Mouse (Mus musculus) heart, adult 18-20 months (tissue): ENCODE data around the gene Gon7. TPM values are rescaled to one million over a fixed set of nuclear protein-coding genes. Genes with fewer than 3 reads are reported as not detected.
A peak's percentile ranks its signal among the peaks of the same experiment; 100 is the strongest.

Source experiments
- DNase-seq, 2 experiments: peaks; one replicate each; pipeline ENCODE4 v3.0.0; 2021 to 2022; ENCODE audit warnings: mixed read lengths in 1 of 2
- total RNA-seq, 2 experiments: library from RNA; stranded (reverse); gene quantifications; 2 replicates each; pipeline ENCODE4 v1.2.3; 2021

Gon7 gene
- total RNA-seq, 2 experiments from 2014 or later = 12.9 to 13.5 TPM

DNA sequence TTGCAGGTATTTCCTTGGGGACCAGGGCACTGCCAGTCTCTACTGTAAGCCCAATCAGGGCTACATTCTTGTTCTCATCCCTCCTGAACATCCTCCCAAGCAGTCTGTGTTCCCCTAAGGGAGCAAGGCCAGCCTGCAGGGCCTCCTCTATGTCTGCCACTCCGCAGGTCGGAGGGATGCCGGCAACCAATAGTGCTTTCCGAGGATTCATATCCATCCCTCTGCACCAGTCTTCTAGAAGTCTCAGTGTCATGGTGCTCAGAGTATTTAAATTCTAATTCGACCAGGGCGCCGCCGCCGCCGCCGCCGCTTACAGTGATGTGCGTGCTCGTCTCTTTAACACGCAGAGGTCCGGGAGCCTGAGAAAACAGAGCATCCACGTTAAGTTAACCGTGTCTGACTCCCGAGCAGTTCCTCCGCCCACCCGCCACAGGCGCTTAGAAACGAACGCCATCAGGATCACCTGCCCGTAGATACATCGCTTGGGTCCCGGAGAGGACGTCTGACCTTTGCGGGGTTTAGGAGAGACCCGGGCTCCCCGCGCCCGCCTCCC is 14.5 kb downstream of the Gon7 start:
- DNase-seq = no peak

DNA sequence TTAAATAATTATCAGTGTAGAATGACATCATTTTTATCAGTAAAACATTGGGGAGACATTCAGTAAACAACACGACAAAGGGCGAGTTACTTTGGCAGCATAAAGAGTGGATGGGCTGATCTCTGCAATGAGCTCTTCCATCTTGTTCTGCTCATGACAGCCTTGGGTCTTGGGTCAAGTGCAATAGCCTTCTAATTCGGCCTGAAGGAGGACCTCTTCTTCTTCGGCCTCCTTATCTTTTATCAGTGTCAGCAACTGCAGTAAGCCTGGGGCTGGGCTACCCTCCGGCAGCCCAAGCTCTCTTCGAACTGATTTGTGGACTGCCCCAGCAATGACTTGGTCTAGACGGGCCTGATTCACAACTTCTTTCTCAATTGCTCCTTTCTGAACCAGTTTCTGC is 15.5 kb downstream of the Gon7 start:
- DNase-seq = no peak

DNA sequence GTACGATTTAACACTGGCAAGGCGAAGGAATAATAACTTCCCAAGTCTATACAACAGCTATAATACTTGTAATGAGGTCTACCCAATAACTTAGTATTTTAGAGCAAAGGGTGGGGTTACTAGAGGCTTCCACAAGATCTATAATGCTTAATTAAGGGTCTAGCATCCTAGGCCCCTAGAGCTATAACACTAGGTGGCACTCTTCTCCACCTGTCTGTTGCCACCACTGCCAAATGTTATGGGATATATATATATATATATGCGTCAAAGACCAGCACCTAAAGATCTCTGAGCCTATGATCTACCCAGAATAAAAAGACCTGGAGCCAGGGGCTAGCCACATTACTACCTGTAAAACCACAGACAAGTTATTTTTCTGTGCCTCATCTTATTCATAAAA is 17.3 kb downstream of the Gon7 start:
- DNase-seq = no peak

DNA sequence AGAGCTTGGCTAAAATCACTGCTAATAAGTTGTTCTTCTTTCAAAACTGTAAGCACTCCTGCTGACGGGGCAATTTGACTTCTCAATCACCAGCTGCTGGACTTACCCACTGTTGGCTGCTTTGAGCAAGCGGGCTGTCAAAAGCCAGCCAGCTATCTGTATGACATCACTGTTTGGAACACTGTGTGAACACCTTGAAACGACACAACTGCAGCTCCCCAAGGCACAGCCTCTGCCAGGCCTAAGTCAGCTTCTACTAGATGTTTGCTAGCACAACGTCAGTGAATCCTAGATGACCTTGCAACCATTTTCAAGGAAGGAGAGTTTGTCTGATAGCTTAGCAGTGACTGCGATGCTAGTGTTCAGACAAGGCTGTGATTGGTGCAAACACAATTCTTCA is 18.5 kb downstream of the Gon7 start:
- DNase-seq = no peak

DNA sequence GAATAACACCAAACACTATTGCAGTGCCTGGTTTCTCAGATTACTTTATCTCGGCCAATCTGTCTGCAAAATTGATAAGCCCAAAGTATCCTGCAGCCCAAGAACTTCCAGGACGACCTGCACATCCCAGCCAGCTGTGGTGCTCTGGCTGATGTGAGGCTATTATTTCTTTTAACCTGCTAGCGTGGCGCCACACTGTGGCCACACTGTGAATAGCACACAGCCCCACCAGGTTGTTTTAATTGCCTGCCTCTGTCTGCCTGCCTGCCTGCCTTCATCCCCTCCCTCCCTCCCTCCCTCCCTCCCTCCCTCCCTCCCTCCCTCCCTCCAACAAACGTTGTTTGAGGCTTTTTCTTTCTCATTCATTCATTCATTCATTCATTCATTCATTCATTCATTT is 24.2 kb downstream of the Gon7 start:
- peak; percentile 47 to 62 for DNase-seq

DNA sequence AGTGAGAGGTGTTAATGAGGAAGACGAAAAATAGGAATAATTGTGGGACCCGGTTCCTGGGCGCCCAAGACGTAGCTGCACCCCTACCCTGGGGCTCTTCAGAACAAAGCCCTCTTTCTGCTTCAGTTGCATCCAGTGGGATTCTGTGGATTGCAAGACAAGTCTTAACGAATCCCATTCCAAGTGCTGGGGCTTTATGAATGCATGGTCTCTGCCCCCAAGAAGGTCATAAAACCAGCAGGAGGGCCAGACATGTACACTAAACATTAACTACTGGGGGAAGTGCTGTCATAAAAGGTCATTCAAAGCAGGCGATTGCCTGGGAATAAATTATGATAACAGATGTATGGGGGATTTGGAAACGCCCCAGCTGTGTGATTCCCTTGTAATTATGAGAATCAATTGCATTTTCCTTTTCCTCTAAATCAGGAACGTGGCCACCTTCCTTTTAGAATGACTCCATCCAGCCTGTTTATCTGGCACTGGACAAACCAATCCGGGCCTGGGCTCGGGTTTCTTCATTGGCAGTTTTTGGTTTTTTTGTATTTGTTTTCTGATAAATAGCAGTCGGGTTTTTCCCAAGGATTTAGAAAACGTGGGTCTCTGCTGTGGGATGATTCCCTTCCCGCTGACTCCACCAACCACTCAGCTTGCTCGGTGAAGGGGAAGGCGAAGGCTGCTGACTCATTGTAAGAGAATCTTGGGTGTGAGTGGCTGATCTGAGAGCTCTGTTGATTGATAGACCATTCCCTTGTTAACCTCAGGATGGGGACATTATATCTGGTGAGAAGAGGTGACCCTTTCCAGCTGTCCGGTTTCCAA is 26.6 kb downstream of the Gon7 start:
- DNase-seq = no peak

DNA sequence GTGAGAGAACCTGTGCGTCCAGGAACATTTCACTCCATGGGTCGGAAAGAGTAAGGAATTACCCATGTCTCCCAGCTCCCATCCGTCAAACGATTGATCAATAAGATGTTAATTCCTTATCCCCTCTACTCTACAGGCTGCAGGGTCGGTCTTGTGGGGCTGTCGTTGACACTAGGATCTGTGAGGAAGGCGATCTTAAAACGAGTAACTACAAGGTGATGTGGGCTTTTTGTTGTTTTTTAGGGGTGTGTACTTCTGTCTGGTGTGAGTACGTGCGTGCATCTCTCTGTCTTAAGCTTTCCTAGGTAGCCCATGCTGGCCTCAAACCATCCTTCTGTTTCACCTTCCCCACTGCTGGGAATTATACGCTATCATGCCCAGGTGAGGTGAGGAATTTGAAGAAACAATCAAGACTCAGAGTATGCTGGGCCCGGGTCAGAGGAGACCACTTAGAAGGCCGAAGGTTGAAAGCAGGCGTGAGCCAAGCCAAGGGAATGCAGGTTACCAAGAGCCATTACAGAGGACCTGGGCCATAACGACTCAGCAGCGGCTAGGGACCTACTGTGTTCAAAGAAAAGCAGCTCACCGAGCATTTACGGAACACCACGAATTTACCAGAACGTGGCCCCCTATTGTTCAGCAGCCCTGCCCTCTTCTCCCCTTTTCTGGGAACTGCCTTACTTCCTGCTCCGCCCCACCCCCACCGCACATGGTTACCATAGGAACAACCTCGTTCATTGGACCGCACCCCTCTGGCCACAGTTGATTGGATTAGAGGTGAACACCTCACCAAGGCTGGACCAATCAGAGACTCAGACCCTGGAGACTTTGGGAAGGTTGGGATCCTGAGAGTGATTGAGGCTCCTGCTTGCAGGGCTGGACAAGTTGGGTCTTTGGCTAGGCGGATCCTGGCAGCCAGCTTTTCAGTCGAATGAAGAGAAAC is 27.5 kb downstream of the Gon7 start:
- peak; percentile 27 to 43 for DNase-seq

DNA sequence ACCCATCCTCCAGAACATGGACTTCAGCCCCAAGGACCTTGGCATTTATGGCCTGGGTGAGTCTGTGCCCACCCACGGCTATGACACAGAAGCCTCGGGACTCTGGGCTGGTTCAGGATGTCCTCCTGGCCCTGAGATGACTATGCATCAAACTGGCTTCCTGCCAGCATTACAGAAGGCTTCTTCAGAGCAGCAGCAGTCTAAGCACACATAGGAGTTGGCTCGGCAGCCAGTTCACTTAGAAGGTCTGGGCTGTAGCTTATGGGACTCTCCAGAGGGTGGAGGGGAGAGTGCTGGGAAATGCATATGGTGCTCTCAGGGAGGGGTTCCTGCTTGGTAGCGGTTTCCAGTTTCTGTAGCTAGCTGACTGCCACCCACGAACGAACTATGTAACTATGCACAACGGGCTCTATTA is 31.8 kb downstream of the Gon7 start:
- no peak for DNase-seq

DNA sequence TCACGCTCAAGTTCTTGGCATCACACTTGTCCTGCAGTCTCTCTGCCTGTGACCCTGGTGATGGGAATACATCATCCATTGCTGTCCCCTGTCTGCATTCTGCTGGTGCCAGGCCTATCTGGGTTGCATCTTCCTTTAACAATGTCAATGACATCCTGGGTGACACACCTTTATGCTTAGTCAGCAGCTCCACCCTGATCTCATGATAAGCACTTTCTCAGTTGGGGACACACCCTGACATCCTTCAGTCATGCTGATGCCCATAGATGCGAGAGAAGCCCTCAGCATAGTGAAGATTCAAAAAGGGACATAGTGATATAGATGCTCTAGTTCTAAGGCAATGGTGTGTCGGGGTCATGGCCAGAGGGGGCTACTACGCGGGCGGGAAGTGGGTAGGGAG is 32.5 kb downstream of the Gon7 start:
- no peak for DNase-seq

DNA sequence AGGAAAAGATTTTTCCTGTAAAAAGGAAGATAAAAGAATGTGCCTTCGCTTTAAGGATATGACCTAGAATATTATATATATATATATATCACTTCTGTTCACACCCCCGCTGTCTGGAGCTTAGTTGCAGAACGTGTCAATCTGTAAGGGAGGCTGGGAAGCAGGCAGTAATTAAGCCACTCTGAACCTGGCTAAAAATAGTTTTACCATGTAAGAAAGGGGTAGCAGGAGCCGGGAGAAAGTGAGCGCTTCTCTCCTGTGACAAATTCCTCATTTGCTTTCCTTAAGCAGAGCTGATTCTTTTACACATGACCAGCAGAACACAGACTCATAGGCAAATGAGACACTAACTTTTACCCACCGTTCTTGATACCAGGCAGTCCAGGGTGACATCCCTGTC is 33.7 kb downstream of the Gon7 start:
- DNase-seq = no peak

DNA sequence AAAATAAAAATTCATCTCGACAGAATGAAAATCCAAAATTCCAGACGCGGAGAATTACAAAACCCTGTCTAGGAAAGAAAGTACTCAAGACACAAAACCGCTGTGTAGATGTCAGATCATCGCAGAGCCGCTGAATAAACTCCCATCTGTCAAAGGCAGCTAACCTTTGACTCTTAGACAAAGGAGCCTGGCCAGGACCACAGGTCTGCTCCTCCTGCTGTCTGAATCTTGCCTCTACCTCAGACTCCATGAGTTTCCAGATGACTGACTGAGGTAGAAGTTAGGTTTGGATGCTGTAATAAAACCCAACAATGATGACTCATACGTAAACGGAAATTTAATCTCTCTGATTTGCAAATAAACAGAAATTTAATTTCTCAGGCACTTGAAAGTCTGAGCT is 34.6 kb downstream of the Gon7 start:
- no peak for DNase-seq

DNA sequence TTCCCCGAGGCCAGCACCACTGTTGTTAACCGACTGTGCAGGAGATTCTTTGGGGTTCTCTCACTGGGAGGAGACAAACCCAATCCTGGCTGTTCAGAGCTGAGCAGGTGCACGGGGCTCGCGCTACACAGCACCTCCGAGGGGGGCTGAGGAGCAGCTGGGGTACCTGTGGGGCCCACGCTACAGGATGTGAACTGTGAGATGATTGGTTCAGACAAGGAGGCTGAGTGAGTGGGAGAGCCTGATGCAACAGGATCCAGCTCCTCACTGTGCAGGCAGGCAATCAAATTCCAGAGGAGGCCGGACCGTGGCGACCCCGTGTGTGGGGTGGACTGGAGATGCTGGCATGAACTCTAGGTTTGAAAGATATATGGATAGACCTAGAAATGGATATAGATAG is 35.2 kb downstream of the Gon7 start:
- no peak for DNase-seq

DNA sequence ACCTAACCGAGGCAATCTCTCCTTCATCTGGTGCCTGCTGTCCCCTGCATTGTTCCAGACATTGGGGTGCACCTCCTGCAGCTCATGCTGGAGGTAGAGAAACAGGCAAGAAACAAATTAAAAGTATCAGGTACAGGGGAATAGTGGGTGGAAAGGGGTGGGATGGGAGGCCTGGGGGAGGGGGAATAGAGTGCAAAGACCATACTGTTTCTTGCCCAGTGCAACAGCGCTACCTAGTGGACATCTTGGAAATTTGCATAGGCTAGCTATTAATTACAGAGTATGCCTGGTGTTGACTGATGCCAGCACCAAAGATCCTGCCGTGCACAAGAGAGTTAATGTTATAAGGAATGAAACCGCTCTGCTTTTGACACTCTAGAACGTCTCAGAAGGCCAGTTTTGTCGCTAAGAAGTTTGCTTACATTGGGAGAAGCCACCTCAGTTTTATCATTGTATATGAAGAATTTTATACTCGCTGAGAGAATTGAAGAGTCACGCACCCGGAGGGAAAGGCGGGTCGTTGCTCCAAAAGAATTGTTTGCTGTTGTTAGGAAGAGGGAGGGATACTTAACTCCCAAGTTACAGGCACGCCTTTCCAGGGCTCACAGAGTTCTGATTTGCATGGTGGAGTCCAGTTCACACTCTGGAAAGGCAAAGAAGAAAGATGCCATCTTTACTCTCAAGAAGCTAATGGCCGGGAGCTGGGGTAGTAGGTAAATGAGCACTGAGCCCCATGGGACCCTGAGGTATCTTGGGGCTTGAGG is 37.9 kb downstream of the Gon7 start:
- peak in 1 of 2 experiments; percentile 71 for DNase-seq

DNA sequence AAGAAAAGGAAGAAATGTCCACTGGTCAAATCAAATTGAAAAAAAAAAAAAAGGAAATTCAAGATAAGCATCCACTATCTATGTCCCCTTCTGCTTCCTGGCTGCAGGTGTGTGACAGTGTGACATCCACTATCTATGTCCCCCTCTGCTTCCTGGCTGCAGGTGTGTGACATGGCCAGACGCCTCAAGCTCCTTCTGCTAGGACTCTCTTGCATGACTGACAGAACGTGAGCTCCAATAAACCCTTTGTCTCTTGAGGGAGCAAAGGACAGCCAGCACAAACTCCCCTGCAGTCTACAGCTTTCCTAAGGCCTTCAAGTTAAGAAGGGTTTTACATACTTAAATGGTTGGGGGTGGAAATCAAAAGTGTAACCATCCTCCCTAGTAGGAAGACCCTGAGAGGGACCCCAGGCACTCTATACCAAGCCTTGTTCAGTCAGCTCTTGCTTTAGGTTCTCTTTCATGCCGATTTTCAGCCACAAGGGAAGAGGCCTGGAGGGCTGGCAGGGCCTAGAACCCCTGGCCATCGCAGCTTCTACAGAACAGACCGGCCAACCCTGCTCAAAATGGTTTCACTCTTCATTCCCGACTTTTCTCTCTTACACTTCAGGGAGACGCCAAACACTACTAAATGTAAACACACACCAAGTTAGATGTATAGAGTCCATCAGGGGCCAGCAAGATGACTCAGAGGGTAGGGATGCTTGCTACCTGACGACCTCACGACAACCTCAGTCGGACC is 42.8 kb downstream of the Gon7 start:
- DNase-seq = no peak

DNA sequence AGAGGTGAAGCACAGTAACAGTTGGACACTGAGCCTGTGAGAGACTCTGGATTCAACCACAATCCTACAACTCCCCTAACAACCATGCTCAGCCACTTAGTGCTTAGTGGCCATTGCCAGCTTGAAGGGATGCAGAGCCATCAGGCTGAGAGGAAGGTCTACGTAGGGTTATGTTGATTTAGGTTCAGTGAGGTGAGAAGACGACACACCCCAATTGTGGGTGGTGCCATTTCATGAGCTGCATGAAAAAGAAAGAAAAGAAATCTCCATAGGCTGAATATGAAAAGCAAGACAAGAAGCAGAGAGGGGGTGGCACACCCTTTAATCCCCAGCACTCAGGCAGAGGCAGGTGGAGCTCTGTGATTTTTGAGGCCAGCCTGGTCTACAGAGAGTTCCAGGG is 43.5 kb downstream of the Gon7 start:
- no peak for DNase-seq

DNA sequence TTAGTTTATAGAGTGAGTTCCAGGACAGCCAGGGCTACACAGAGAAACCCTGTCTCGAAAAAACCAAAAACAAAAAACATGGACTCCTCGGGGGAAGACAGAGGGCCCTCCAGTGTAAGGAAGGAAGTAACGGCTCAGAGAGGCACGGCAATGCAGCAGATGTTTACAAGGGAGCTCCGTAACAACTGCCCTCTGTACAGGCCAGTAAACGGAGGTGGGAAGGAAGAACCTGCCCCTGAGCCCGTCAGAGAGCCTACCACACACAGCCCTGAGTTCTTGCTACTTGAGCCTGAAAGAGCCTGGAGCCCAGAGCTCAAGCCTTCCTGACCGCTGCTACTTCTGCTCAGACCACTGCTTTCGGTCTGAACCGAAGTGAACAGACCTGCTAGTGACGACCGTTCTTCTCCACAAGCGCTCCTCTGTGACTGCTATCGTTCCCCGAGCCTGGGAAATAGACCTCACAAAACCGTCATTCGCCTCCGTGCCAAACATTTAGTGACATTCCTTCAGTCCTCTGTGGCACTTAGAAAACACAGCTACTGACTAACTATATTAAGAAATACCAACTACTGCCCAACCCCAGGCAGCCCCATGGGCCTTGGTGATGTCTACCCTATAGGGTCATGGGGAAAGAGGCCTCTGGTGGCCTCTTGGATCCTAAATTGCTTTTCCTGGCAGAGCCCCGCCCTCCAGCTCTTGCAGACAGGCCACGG is 44.3 kb downstream of the Gon7 start:
- no peak for DNase-seq

DNA sequence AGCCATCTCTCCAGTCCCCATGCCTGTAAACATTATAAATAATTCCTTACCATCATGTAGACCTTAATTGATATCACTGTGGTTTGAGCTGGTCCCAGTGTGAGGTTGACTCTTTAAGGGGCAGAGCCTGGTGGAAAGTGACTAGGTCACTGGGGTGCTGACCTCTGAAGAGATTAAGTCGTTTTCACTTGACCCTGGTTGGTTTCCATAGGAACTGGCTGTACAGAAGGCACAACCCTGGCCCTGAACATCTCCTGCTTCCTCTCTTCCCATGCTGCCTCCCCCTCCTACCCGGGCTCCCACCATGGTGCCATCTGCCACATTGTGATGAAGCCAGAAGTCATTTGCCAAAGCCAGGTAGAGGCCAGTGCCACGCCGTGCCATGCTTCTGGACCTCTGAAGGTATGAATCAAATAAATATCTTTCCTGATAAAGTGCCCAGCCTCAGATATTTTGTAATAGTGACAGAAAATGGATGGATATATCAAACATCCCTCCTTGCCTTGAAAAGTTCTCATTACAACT is 46.7 kb downstream of the Gon7 start:
- no peak for DNase-seq

DNA sequence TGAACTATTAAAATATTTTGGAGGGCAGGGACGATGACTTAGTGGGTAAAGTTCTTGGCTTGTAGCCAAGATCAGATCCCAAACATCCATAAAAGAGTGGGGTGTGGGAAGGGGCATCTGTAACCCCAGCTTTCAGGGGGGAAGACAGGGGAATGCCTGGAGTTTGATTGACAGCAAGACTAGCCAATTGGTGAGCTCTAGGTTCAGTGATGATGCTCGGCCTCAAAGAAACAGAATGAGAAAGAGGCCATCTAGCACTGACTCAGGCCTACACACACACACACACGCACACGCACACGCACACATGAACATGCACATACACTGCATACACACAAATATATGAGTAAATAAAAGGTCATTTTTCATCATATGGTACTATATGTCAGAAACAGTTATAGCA is 47.7 kb downstream of the Gon7 start:
- DNase-seq = no peak

DNA sequence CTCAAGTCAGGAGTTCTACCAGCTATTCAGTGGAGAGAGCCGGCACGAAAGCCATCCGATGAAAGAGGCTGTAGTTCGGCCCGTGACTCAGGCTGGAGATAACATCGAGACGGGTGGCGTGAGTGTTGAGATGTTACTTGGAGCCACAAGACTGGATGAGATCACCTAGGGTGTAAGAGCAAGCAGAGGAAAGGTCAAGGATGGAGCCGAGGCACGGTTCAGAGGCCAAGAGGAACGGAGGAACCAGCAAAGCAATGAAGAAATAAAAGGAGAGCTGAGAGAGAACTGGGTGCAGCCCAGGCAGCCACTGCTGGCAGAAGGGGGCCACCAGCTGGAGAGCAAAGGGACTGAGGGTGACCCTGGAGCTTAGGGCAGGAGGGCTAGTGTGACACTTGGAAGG is 49.4 kb downstream of the Gon7 start:
- peak in 1 of 2 experiments; percentile 55 for DNase-seq

DNA sequence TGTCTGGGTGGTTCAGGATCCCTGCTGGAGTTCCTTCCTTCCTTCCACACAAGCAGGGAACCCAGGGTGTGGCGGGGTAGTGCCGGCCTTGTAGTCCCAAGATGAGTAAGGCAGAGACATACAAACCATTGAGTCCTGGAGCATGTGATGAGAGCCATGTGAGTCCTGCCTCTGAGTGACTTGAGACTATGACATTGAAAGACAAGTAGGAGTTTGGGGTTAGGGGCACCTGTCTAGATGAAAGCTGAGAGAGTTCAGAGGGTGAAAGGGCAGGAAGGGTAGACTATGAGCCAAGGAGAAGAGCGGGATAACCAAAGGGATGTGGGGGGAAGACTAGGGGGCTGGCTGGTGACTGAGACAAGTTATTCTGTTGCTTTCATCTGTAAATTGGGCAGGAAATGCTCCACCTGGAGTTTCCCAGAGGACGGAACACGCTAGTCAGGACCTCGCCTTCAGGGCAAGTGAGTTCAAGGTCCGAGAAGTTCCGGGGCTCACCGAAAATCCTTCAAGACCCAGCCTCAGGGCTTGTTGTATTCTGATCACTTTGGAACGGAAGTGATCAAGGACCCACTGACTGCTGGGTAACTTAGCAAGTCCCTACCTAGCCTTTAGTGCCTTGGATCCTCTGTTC is 50.7 kb downstream of the Gon7 start:
- no peak for DNase-seq
